Mouse (Mus musculus) lung, postnatal 0 days (tissue): ENCODE measurements around the gene Gucd1.

Experiments
- CTCF ChIP-seq: IDR thresholded peaks from 2 replicates; pipeline ENCODE4 v1.5.1; 2016; ENCODE audit warnings: antibody characterized with exemption, mild to moderate bottlenecking
- EP300 ChIP-seq: IDR thresholded peaks from 2 replicates; pipeline ENCODE4 v1.6.1; 2016; ENCODE audit warnings: antibody characterized with exemption, mild to moderate bottlenecking, control low read depth

DNA sequence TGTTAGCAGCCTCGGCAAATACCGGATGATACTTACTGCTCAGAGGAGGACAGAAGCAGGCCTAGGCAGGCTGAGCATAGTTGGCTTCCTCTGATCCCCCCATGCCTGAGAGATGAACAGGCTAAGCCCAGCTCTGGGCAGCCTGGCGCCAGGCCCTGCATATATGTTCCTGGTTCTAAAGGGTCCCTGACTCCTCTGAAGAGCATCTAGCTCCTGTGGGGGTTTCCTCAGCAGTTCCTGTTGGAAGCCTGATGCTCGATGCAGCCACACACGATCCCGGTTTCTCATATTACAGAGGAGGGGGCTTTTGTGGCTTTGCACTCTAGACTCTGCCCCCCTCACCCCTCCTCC, 42.8 kb upstream of the Gucd1 start:
- TF ChIP-seq CTCF (no peak), EP300 (no peak)
